Mouse (Mus musculus) B cell, adult 2 months (primary cell): ENCODE data around the gene Zfp235.

ENCODE experiments used
- DNase-seq, 2 experiments: peaks; one replicate each; pipeline ENCODE4 v3.0.0; 2022

The Zfp235 gene

GRCm38 (mm10) chr7:24133996-24134828 is at the start of gene Zfp235:
Zfp235 (plus strand) TSS chr7:24134169.
- peak; percentile 81 for DNase-seq

- DNase-seq = peak; percentile 21 to 29
Observed at GRCm38 (mm10) chr7:24086871-24087270, 47.1 kb upstream of the Zfp235 start.

- DNase-seq = no peak
Observed at GRCm38 (mm10) chr7:24087485-24088125, 46.4 kb upstream of the Zfp235 start.

- no peak for DNase-seq
Observed at GRCm38 (mm10) chr7:24104403-24104802, 29.6 kb upstream of the Zfp235 start.

GRCm38 (mm10) chr7:24105144-24105703 is 28.7 kb upstream of the Zfp235 start:
- DNase-seq = no peak

GRCm38 (mm10) chr7:24110839-24111238 is 23.1 kb upstream of the Zfp235 start:
- no peak for DNase-seq

- DNase-seq = no peak
Observed at GRCm38 (mm10) chr7:24111772-24112155, 22.2 kb upstream of the Zfp235 start.

- DNase-seq = no peak
Observed at GRCm38 (mm10) chr7:24112156-24112856, 21.7 kb upstream of the Zfp235 start, which contains the start of gene Zfp112. Zfp112 (plus strand) TSS chr7:24112314.

GRCm38 (mm10) chr7:24113001-24113400 is 21.0 kb upstream of the Zfp235 start:
- peak; percentile 21 to 32 for DNase-seq

GRCm38 (mm10) chr7:24116655-24117054 is 17.3 kb upstream of the Zfp235 start:
- DNase-seq = no peak

GRCm38 (mm10) chr7:24133425-24133995 is 459 bp upstream of the Zfp235 start:
- DNase-seq = no peak

- no peak for DNase-seq
Observed at GRCm38 (mm10) chr7:24142566-24142965, 8.6 kb downstream of the Zfp235 start.

- DNase-seq = peak; percentile 10 to 28
Observed at GRCm38 (mm10) chr7:24153272-24153671, 19.3 kb downstream of the Zfp235 start.

GRCm38 (mm10) chr7:24172191-24172590 is 38.2 kb downstream of the Zfp235 start:
- no peak for DNase-seq

- peak; percentile 37 for DNase-seq
Observed at GRCm38 (mm10) chr7:24174618-24175336, 40.8 kb downstream of the Zfp235 start, which contains the start of gene Zfp114. Zfp114 (plus strand) TSS chr7:24175060.

GRCm38 (mm10) chr7:24175337-24175711 is 41.4 kb downstream of the Zfp235 start:
- no peak for DNase-seq

- no peak for DNase-seq
Observed at GRCm38 (mm10) chr7:24187611-24188010, 53.6 kb downstream of the Zfp235 start.

- no peak for DNase-seq
Observed at GRCm38 (mm10) chr7:24188901-24189570, 55.1 kb downstream of the Zfp235 start.

GRCm38 (mm10) chr7:24189571-24189944 is 55.6 kb downstream of the Zfp235 start:
- no peak for DNase-seq

GRCm38 (mm10) chr7:24191361-24191760 is 57.4 kb downstream of the Zfp235 start:
- DNase-seq = no peak
